Mouse (Mus musculus): Measurements from ENCODE around the gene Krtap3-2. TPM values are rescaled to one million over a fixed set of nuclear protein-coding genes. Genes with fewer than 3 reads are reported as not detected.

The Krtap3-2 gene
- total RNA-seq (2023): not detected

GRCm38 (mm10) chr11:99556753-99557152 is at the start of gene Krtap3-2:
Krtap3-2 (minus strand) TSS chr11:99556853.

GRCm38 (mm10) chr11:99603208-99603607 is 46.6 kb upstream of the Krtap3-2 start, which contains the start of gene Gm11938:
Gm11938 (minus strand) TSS chr11:99603308.

GRCm38 (mm10) chr11:99597742-99598141 is 41.1 kb upstream of the Krtap3-2 start, which contains the start of gene Krtap9-3:
Krtap9-3 (minus strand) TSS chr11:99598105.

DNA sequence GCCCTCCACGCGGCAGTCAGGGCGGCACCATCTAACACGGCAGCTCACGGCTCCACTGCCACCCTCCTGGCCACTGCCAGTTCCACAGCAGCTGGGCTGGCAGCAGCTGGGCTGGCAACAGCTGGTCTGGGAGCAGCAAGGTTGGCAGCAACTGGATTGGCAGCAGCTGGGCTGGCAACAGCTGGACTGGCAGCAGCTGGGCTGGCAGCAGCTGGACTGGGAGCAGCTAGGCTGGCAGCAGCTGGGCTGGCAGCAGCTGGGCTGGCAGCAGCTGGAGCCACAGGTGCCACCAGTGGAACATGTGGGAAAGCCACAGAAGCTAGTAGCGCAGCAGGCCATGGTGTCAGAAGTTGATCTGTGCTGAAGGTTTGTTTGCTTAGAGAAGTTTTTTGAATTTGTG is 34.3 kb upstream of the Krtap3-2 start, which contains the start of gene Krtap1-3:
TSS of gene Krtap1-3 (minus strand) at position 359 of the 400 bp plus-strand sequence.

DNA sequence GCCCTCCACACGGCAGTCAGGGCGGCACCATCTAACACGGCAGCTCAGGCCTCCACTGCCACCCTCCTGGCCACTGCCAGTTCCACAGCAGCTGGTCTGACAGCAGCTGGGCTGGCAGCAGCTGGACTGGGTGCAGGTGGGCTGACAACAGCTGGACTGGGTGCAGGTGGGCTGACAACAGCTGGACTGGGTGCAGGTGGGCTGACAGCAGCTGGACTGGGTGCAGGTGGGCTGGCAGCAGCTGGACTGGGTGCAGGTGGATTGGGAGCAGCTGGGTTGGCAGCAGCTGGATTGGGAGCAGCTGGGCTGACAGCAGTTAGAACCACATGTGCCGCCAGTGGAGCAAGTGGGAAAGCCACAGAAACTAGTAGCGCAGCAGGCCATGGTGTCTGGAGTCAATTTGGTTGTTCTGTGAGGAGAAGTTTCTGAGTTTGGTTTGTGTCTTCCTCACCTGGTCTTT is 26.6 kb upstream of the Krtap3-2 start, which contains the start of gene Krtap1-4:
TSS of gene Krtap1-4 (minus strand) at position 410 of the 460 bp plus-strand sequence.

GRCm38 (mm10) chr11:99580636-99581035 is 24.0 kb upstream of the Krtap3-2 start, which contains the start of gene Krtap1-5:
Krtap1-5 (minus strand) TSS chr11:99581016.

GRCm38 (mm10) chr11:99566530-99566929 is 9.9 kb upstream of the Krtap3-2 start, which contains the start of gene Krtap3-1:
Krtap3-1 (minus strand) TSS chr11:99566630.

DNA sequence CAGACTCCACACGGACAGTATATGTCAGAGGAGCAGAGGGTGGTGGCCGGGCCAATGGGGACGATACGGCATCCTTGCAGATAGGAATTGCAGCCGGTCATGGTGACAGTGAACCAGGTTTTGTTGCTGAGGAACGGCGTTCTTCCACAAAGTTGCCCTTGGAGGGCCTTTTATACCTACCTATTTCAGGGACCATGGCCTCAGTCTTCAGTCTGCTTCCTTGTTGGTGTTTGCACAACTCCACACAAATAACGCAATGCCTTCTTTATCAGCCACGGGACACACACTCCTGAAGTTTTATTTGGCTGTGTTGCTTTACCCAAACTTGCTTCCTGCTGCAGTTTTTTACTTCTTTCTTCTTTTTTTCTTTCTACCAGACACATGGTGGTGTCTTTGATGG is 2.7 kb upstream of the Krtap3-2 start, which contains the start of gene Gm11939:
TSS of gene Gm11939 (minus strand) at position 101 of the 400 bp plus-strand sequence.

DNA sequence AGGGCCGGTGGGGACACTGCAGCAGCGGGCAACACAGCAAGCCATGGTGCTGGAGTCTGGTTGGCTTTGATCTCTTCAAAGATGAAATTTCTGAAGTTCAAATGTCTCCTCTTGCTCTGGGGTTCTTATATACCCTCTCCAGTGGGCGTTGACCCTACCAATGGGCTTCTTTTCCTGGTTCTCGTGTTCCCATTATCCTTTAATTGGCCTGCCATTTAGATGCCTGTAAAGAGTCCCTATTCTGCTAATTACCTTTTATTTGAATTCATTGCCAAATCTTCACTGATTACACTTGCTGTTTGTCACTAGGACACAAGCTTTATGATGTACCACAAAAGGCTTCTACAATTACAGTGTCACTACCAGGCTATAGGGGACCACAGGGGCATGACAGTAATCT is 5.9 kb downstream of the Krtap3-2 start, which contains the start of gene Krtap3-3:
TSS of gene Krtap3-3 (minus strand) at position 101 of the 400 bp plus-strand sequence.

GRCm38 (mm10) chr11:99521288-99521860 is 35.3 kb downstream of the Krtap3-2 start, which contains the start of gene Krt39:
Krt39 (minus strand) TSS chr11:99521338.

Other genes with a start within 250 kb of the Krtap3-2 start
- gene Krt25, start 233.9 kb downstream of the Krtap3-2 start, total RNA-seq (2023): not detected
- not detected for gene Krt26, start 218.9 kb downstream of the Krtap3-2 start, total RNA-seq (2023)
- not detected for gene Krt27, start 205.7 kb downstream of the Krtap3-2 start, total RNA-seq (2023)
- not detected for gene Krt28, start 181.9 kb downstream of the Krtap3-2 start, total RNA-seq (2023)
- gene Krt10, start 167.5 kb downstream of the Krtap3-2 start, total RNA-seq (2023): 1.2 TPM
- not detected for gene Krt12, start 134.6 kb downstream of the Krtap3-2 start, total RNA-seq (2023)
- gene Krt20, start 118.7 kb downstream of the Krtap3-2 start, total RNA-seq (2023): not detected
- gene Krt23, start 63.7 kb downstream of the Krtap3-2 start, total RNA-seq (2023): not detected
- gene Krt39, start 35.5 kb downstream of the Krtap3-2 start, total RNA-seq (2023): not detected
- gene Krt40, start 13.7 kb downstream of the Krtap3-2 start, total RNA-seq (2023): not detected
- gene Krtap3-3, start 6.0 kb downstream of the Krtap3-2 start, total RNA-seq (2023): not detected
- gene Gm11939, start 2.6 kb upstream of the Krtap3-2 start, total RNA-seq (2023): not detected
- gene Krtap3-1, start 9.8 kb upstream of the Krtap3-2 start, total RNA-seq (2023): not detected
- gene Krtap1-5, start 24.2 kb upstream of the Krtap3-2 start, total RNA-seq (2023): not detected
- gene Krtap1-4, start 26.8 kb upstream of the Krtap3-2 start, total RNA-seq (2023): not detected
- gene Krtap1-3, start 34.5 kb upstream of the Krtap3-2 start, total RNA-seq (2023): not detected
- gene Krtap9-3, start 41.3 kb upstream of the Krtap3-2 start, total RNA-seq (2023): not detected
- not detected for gene Gm11938, start 46.5 kb upstream of the Krtap3-2 start, total RNA-seq (2023)
- gene Gm11937, start 53.3 kb upstream of the Krtap3-2 start, total RNA-seq (2023): not detected
- gene Krtap2-4, start 58.0 kb upstream of the Krtap3-2 start, total RNA-seq (2023): not detected
- gene Gm11562, start 63.6 kb upstream of the Krtap3-2 start, total RNA-seq (2023): not detected
- gene Krtap4-1, start 71.4 kb upstream of the Krtap3-2 start, total RNA-seq (2023): not detected
- not detected for gene Krtap4-2, start 78.2 kb upstream of the Krtap3-2 start, total RNA-seq (2023)
- not detected for gene Krtap4-7, start 87.2 kb upstream of the Krtap3-2 start, total RNA-seq (2023)
- not detected for gene Gm11555, start 93.4 kb upstream of the Krtap3-2 start, total RNA-seq (2023)
- gene Gm11563, start 102.1 kb upstream of the Krtap3-2 start, total RNA-seq (2023): not detected
- gene Krtap4-6, start 109.1 kb upstream of the Krtap3-2 start, total RNA-seq (2023): not detected
- not detected for gene Gm14190, start 133.9 kb upstream of the Krtap3-2 start, total RNA-seq (2023)
- not detected for gene Gm14180, start 177.4 kb upstream of the Krtap3-2 start, total RNA-seq (2023)
- not detected for gene Gm11595, start 216.1 kb upstream of the Krtap3-2 start, total RNA-seq (2023)
- not detected for gene Krtap4-8, start 223.9 kb upstream of the Krtap3-2 start, total RNA-seq (2023)
- gene Krtap4-9, start 228.3 kb upstream of the Krtap3-2 start, total RNA-seq (2023): not detected
- not detected for gene Gm11596, start 236.6 kb upstream of the Krtap3-2 start, total RNA-seq (2023)
- not detected for gene Gm11569, start 242.1 kb upstream of the Krtap3-2 start, total RNA-seq (2023)
- gene Gm11554, start 247.6 kb upstream of the Krtap3-2 start, total RNA-seq (2023): not detected

All from CD4-positive naive resting alpha-beta T cell, adult 57 days (primary cell).